Mouse (Mus musculus): ENCODE results near the gene Rpl38. TPM values are rescaled to one million over a fixed set of nuclear protein-coding genes. Genes with fewer than 3 reads are reported as not detected.

Gene Rpl38
- total RNA-seq, 2 experiments from 2014 or later = 1,016 to 1,166 TPM

- DNase-seq (ENCODE audit: low spot score in 2 of 2) = no peak
Measured at GRCm38 (mm10) chr11:114699511-114699910, 31.2 kb downstream of the Rpl38 start.

- peak in 1 of 2 experiments; percentile 28 for DNase-seq (ENCODE audit: low spot score in 2 of 2)
Measured at GRCm38 (mm10) chr11:114702311-114702995, 34.1 kb downstream of the Rpl38 start.

- DNase-seq (ENCODE audit: low spot score in 2 of 2) = no peak
Measured at GRCm38 (mm10) chr11:114702996-114703361, 34.7 kb downstream of the Rpl38 start.

GRCm38 (mm10) chr11:114704071-114704913, 36.0 kb downstream of the Rpl38 start:
- DNase-seq (ENCODE audit: low spot score in 2 of 2) = peak; percentile 75 to 79

- DNase-seq (ENCODE audit: low spot score in 2 of 2) = no peak
Measured at GRCm38 (mm10) chr11:114706358-114706757, 38.0 kb downstream of the Rpl38 start.

- no peak for DNase-seq (ENCODE audit: low spot score in 2 of 2)
Measured at GRCm38 (mm10) chr11:114711393-114711792, 43.1 kb downstream of the Rpl38 start.

- no peak for DNase-seq (ENCODE audit: low spot score in 2 of 2)
Measured at GRCm38 (mm10) chr11:114711861-114712260, 43.5 kb downstream of the Rpl38 start.

GRCm38 (mm10) chr11:114714526-114714925, 46.2 kb downstream of the Rpl38 start:
- peak in 1 of 2 experiments; percentile 56 for DNase-seq (ENCODE audit: low spot score in 2 of 2)

GRCm38 (mm10) chr11:114715531-114715930, 47.2 kb downstream of the Rpl38 start:
- no peak for DNase-seq (ENCODE audit: low spot score in 2 of 2)

- no peak for DNase-seq (ENCODE audit: low spot score in 2 of 2)
Measured at GRCm38 (mm10) chr11:114720535-114720934, 52.2 kb downstream of the Rpl38 start.

Other genes starting within 250 kb of the Rpl38 start
- 10 to 100 TPM; 27.3 to 28.7 TPM for gene Ttyh2, start 6.9 kb downstream of the Rpl38 start, total RNA-seq (2021)
- 1 to 10 TPM; 1.2 to 2.4 TPM for gene Dnaic2, start 58.9 kb downstream of the Rpl38 start, total RNA-seq (2021)
- gene Kif19a, start 96.9 kb downstream of the Rpl38 start, total RNA-seq (2021) = 1 to 10 TPM; 6.7 to 8.7 TPM
- 10 to 100 TPM; 30.4 to 32.9 TPM for gene Btbd17, start 127.4 kb downstream of the Rpl38 start, total RNA-seq (2021)
- not detected for gene Gpr142, start 130.4 kb downstream of the Rpl38 start, total RNA-seq (2021)
- 1 to 10 TPM; 3.9 to 5.1 TPM for gene Gprc5c, start 182.6 kb downstream of the Rpl38 start, total RNA-seq (2021)
- gene Cd300a, start 221.5 kb downstream of the Rpl38 start, total RNA-seq (2021) = under 1 TPM; 0.62 TPM